8 mouse cellular contexts compared by ENCODE assay signal in genomic region chr12:84773476-84773875, GRCm38 (mm10). TPM values are rescaled to one million over a fixed set of nuclear protein-coding genes. Genes with fewer than 3 reads are reported as not detected.
A peak's percentile ranks its signal among the peaks of the same experiment; 100 is the strongest.
DNase-seq lines count a peak whose midpoint lies in the region; ATAC-seq and TF ChIP-seq lines count a peak whose summit lies in the region.

No protein-coding gene starts in this region.

- H3K9me3 ChIP-seq in heart, embryonic 13.5 days: no peaks in the 10 kb centered on the region
- no peaks in the 10 kb centered on the region for H3K9me3 ChIP-seq in embryonic facial prominence, embryonic 15.5 days (replicated peaks)
- H3K9me3 ChIP-seq in limb, embryonic 12.5 days: no peaks in the 10 kb centered on the region
- no peaks in the 10 kb centered on the region for H3K9me3 ChIP-seq in neural tube, embryonic 15.5 days (replicated peaks)

- peak overlapping the region; percentile 89 for H3K9ac ChIP-seq in heart, embryonic 13.5 days
- H3K9ac ChIP-seq in embryonic facial prominence, embryonic 15.5 days: peak overlapping the region; percentile 70
- peak overlapping the region; percentile 81 for H3K9ac ChIP-seq in limb, embryonic 12.5 days (replicated peaks)
- H3K9ac ChIP-seq in neural tube, embryonic 15.5 days (replicated peaks): peak overlapping the region; percentile 67

- peak overlapping the region; percentile 85 for H3K4me2 ChIP-seq in heart, embryonic 13.5 days
- peak overlapping the region; percentile 85 for H3K4me2 ChIP-seq in embryonic facial prominence, embryonic 15.5 days (replicated peaks)
- peak overlapping the region; percentile 78 for H3K4me2 ChIP-seq in limb, embryonic 12.5 days
- peak overlapping the region; percentile 71 for H3K4me2 ChIP-seq in neural tube, embryonic 15.5 days

- peaks cover 55% of the 10 kb centered on the region for H3K79me2 ChIP-seq in C2C12 (ENCODE audit: control insufficient read depth, insufficient read depth)

- no peak for TF ChIP-seq CTCF in C2C12 (IDR thresholded peaks at IDR 0.05; ENCODE audit: control insufficient read depth, insufficient read depth, insufficient read length)

- H3K36me3 ChIP-seq in heart, embryonic 13.5 days: peaks cover 26% of the 10 kb centered on the region
- H3K36me3 ChIP-seq in C2C12 (ENCODE audit: control insufficient read depth, insufficient read depth): peaks cover 22% of the 10 kb centered on the region
- H3K36me3 ChIP-seq in embryonic facial prominence, embryonic 15.5 days: no peaks in the 10 kb centered on the region; the same call in 1 of the 2 replicates
- peaks cover 29% of the 10 kb centered on the region; the same call in 1 of the 2 replicates for H3K36me3 ChIP-seq in limb, embryonic 12.5 days
- no peaks in the 10 kb centered on the region for H3K36me3 ChIP-seq in neural tube, embryonic 15.5 days

- H3K79me3 ChIP-seq in C2C12 (ENCODE audit: low read depth): peaks cover 44% of the 10 kb centered on the region

- under 1% methylated on average over 20 of the region's 20 CpGs for WGBS in heart, embryonic 13.5 days
- under 1% methylated on average over 20 of the region's 20 CpGs for WGBS in embryonic facial prominence, embryonic 15.5 days
- under 1% methylated on average over 20 of the region's 20 CpGs for WGBS in limb, embryonic 12.5 days
- 2% methylated on average over 20 of the region's 20 CpGs for WGBS in neural tube, embryonic 15.5 days

- peak overlapping the region; percentile 75 for H3K27ac ChIP-seq in heart, embryonic 13.5 days (replicated peaks)
- peak overlapping the region; percentile 63; the same call in 1 of the 2 replicates for H3K27ac ChIP-seq in embryonic facial prominence, embryonic 15.5 days (replicated peaks)
- H3K27ac ChIP-seq in limb, embryonic 12.5 days: peak overlapping the region; percentile 53; the same call in 1 of the 2 replicates
- H3K27ac ChIP-seq in neural tube, embryonic 15.5 days (replicated peaks): peak overlapping the region; percentile 78

- ATAC-seq in heart, embryonic 13.5 days (ENCODE audit: extremely low read depth, insufficient number of reproducible peaks, low FRiP score, low TSS enrichment): no peak
- ATAC-seq in embryonic facial prominence, embryonic 15.5 days (ENCODE audit: insufficient number of reproducible peaks, low FRiP score, low TSS enrichment, low read depth): no peak
- ATAC-seq in limb, embryonic 12.5 days (ENCODE audit: insufficient number of reproducible peaks, insufficient read depth, low FRiP score, low TSS enrichment, low read depth): no peak
- peak; percentile 21; the same call in 1 of the 2 replicates for ATAC-seq in neural tube, embryonic 15.5 days (ENCODE audit: low FRiP score)

- peak overlapping the region; percentile 80 for H3K4me3 ChIP-seq in heart, embryonic 13.5 days
- H3K4me3 ChIP-seq in C2C12 (ENCODE audit: insufficient read depth, poor library complexity, severe bottlenecking): peak overlapping the region; percentile 90
- peak overlapping the region; percentile 79 for H3K4me3 ChIP-seq in embryonic facial prominence, embryonic 15.5 days (replicated peaks)
- peak overlapping the region; percentile 71 for H3K4me3 ChIP-seq in limb, embryonic 12.5 days (replicated peaks)
- H3K4me3 ChIP-seq in neural tube, embryonic 15.5 days (replicated peaks): peak overlapping the region; percentile 58

- H3ac ChIP-seq in C2C12 (ENCODE audit: control insufficient read depth, insufficient read length, low read depth): peak overlapping the region; percentile 81

- peaks cover 27% of the 10 kb centered on the region for H3K4me1 ChIP-seq in heart, embryonic 13.5 days
- peaks cover 26% of the 10 kb centered on the region for H3K4me1 ChIP-seq in embryonic facial prominence, embryonic 15.5 days
- H3K4me1 ChIP-seq in limb, embryonic 12.5 days (replicated peaks): peaks cover 30% of the 10 kb centered on the region
- peaks cover 31% of the 10 kb centered on the region for H3K4me1 ChIP-seq in neural tube, embryonic 15.5 days

- DNase-seq in heart, postnatal 4 days: no peak
- DNase-seq in urinary bladder, postnatal 25 days (ENCODE audit: low spot score): no peak
- DNase-seq in layer of hippocampus, adult 11-12 months (ENCODE audit: low spot score): no peak

- H3K27me3 ChIP-seq in heart, embryonic 13.5 days (replicated peaks): no peaks in the 10 kb centered on the region
- H3K27me3 ChIP-seq in C2C12 (ENCODE audit: control insufficient read depth, insufficient read depth, insufficient read length): no peaks in the 10 kb centered on the region
- H3K27me3 ChIP-seq in embryonic facial prominence, embryonic 15.5 days: no peaks in the 10 kb centered on the region
- H3K27me3 ChIP-seq in limb, embryonic 12.5 days: no peaks in the 10 kb centered on the region
- H3K27me3 ChIP-seq in neural tube, embryonic 15.5 days (replicated peaks): no peaks in the 10 kb centered on the region

TF ChIP-seq in C2C12, 6 proteins besides CTCF, POLR2A, EP300 and RAD21:
- TF ChIP-seq MYOD1 (IDR thresholded peaks at IDR 0.05; ENCODE audit: control insufficient read depth, insufficient read length, low read depth) (no peak), MAX (IDR thresholded peaks at IDR 0.05) (no peak), USF1 (IDR thresholded peaks at IDR 0.05; ENCODE audit: low read depth) (no peak), FOSL1 (IDR thresholded peaks at IDR 0.05; ENCODE audit: insufficient read depth, low read length, poor library complexity, severe bottlenecking) (no peak), CEBPB (IDR thresholded peaks at IDR 0.05; ENCODE audit: low read depth) (no peak), MYOG (IDR thresholded peaks at IDR 0.05; ENCODE audit: control insufficient read depth, extremely low read depth, insufficient read length) (no peak)
TF ChIP-seq in C2C12: peak in this region for 0.

RNA-seq across cellular contexts. Expression of gene Isca2, which starts 0.4 kb away (rescaled TPM):
- polyA plus RNA-seq in heart, embryonic 13.5 days (2015; fragmentation: Nextera tagmentation; extraction: Ambion mirVana): 133 and 148 TPM in 2 replicates
- total RNA-seq in heart, postnatal 4 days (2021): 10 to 100 TPM; 72.9 to 75.3 TPM
- polyA plus RNA-seq in C2C12 (2012; fragmentation: generic; extraction: Trizol): 44.1 TPM
- 128 and 137 TPM in 2 replicates for polyA plus RNA-seq in embryonic facial prominence, embryonic 15.5 days (2015; fragmentation: Nextera tagmentation; extraction: Ambion mirVana)
- 145 and 148 TPM in 2 replicates for polyA plus RNA-seq in limb, embryonic 12.5 days (2016; fragmentation: Nextera tagmentation; extraction: Ambion mirVana)
- polyA plus RNA-seq in neural tube, embryonic 15.5 days (2015; fragmentation: Nextera tagmentation; extraction: Ambion mirVana): 134 and 144 TPM in 2 replicates

RNA-seq across cellular contexts. Expression of gene Npc2, which starts 0.5 kb away (rescaled TPM):
- 55.8 and 60.1 TPM in 2 replicates for polyA plus RNA-seq in heart, embryonic 13.5 days (2015; fragmentation: Nextera tagmentation; extraction: Ambion mirVana)
- 10 to 100 TPM; 42.6 to 45.3 TPM for total RNA-seq in heart, postnatal 4 days (2021)
- 226 TPM for polyA plus RNA-seq in C2C12 (2012; fragmentation: generic; extraction: Trizol)
- polyA plus RNA-seq in embryonic facial prominence, embryonic 15.5 days (2015; fragmentation: Nextera tagmentation; extraction: Ambion mirVana): 72.0 and 72.3 TPM in 2 replicates
- polyA plus RNA-seq in limb, embryonic 12.5 days (2016; fragmentation: Nextera tagmentation; extraction: Ambion mirVana): 67.1 and 67.4 TPM in 2 replicates
- polyA plus RNA-seq in neural tube, embryonic 15.5 days (2015; fragmentation: Nextera tagmentation; extraction: Ambion mirVana): 54.1 and 57.7 TPM in 2 replicates
